Mouse (Mus musculus) 3134 (cell line): Measurements from ENCODE around the gene Tjap1.

ENCODE experiments used
- DNase-seq: peaks from one replicate; pipeline ENCODE4 v3.0.0-alpha.2; 2011; ENCODE audit warnings: low spot score; ENCODE audit not compliant: insufficient read length; ENCODE audit errors: extremely low read depth

Gene Tjap1

GRCm38 (mm10) chr17:46282483-46283123, at the start of gene Tjap1:
Gene Tjap1 (minus strand): TSS chr17:46283026.
- DNase-seq: peak; percentile 93

GRCm38 (mm10) chr17:46328723-46329122, 45.9 kb upstream of the Tjap1 start:
- DNase-seq: no peak

- peak; percentile 97 for DNase-seq
Measured at GRCm38 (mm10) chr17:46327906-46328534, 45.2 kb upstream of the Tjap1 start, which contains the start of gene Abcc10. Gene Abcc10 (minus strand): TSS chr17:46328352.

DNA sequence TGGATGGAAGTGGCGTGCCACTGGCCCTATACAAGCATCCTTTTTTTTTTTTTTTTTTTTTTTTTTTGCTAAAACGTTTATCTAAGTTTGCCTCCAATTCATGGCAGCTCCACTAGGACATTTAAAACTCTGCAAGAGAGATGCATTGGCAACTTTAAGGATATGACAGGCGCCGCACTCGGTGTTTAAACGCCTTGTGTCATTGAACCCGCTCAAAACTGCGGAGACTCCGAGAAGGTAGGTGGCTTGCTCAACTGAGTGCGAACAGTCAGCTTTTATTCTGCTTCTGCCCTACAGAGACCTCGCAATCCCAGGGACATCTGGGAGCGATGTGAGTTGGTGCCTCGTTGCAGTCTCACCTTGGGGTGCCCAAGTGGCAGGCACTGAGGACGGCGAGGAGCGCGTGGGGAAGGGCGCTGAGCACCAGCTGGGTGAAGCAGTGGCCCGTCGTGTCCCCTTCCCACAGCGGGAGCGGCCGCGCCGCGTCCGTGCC, 44.6 kb upstream of the Tjap1 start:
- DNase-seq: no peak

DNA sequence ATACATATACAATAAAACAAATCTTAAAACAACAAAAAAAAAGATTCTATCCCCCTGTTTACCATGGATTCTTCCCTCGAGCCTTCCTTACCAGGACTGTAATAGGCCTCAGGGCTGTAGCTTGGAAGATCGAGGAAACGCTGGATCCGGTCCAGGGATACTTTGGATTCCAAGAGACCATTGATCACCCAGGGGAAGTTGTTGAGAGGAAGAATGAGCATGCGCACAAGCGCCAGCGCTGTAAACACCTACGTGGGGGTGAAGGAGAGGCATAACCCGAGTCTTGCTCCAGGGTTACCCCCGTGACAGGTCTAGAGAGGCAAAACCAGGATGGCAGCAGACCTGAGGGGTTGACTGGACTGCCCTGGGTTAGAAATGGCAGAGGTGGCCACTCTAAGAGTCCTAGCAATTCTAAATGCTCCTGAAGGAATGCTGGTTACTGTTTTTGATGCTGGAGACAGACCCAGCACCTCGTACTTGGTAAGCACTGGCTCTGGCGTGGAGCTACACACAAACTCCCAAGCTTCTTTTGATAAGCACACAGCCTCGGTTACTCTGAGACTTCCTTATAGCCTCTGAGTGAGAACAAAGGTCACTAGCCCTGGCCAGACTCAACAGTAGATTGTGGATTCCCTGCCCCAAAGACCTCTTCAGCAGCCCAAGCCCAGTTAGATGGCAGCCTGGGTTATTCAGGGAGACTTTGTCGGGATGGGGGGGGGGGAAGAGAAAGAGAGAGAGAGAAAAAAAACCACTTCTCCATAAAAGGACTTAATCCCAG, 39.4 kb upstream of the Tjap1 start:
- no peak for DNase-seq

GRCm38 (mm10) chr17:46320492-46320891, 37.7 kb upstream of the Tjap1 start:
- no peak for DNase-seq

- no peak for DNase-seq
Measured at GRCm38 (mm10) chr17:46315813-46316212, 33.0 kb upstream of the Tjap1 start.

DNA sequence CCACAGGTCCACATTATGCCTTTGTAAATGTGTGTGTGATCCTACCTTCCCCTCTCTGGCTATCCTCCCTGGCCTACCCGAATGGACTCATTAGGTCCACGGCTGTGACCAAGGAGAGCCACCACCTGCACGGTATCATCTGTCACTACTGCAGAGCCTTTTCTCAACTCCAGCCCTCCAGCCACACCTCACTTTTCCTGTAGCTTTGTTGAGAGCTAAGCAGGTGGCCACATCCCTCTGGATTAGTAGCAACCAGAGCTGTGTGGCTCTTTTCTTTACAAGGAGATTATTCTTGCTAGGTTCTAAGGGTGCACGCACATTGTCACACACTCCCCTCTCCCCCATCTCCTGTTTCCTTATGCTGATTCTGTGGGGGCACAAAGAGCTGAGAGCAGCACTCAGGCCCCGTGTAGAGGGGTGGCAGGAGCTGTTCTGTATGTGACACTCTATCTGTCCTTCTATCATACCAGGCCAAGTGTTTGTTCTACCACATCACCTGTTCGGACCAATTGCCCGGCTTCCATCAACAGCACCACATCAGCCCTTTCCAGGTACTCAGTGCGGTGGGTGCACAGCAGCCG, 30.4 kb upstream of the Tjap1 start:
- DNase-seq: no peak

- no peak for DNase-seq
Measured at GRCm38 (mm10) chr17:46310515-46310914, 27.7 kb upstream of the Tjap1 start.

- no peak for DNase-seq
Measured at GRCm38 (mm10) chr17:46309835-46310234, 27.0 kb upstream of the Tjap1 start.

DNA sequence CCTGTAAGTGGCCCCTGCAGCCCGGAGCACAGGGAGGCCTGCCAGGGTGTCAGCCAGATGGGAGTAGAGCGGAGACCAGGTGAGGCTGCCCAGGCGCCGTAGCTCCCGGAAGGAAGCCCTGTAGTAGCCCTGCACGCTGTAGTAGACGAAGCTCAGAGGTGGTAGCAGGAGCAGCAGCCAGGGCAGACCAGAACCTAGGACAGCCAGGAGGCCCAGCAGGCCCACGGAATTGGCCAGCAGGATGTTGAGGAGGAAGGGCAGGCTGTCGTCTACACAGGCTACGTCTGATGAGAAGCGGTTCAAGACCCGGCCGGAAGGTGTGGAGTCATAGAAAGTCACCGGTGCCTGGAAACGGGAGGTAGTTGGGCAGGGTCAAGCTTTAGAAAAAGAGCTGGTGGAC, 24.1 kb upstream of the Tjap1 start:
- no peak for DNase-seq

DNA sequence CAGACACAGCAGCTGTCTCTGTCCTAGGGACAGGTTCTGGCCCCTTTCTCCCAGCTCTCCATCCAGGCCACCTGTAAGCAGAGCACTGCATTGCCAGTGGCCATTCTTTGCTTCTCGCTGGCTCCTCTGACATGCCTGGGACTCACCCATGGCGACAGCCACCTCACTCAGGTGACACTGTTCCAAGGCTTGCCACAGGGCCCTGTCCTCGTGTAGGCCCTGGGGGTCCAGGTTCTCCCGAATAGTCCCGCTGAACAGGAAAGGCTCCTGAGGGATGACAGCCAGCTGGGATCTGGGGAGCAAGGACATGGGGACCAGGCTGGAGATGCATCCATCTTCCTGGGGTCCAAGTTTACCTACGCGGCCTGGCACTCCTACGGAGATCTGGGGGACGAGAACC, 21.4 kb upstream of the Tjap1 start:
- DNase-seq: no peak

GRCm38 (mm10) chr17:46301892-46302291, 19.1 kb upstream of the Tjap1 start:
- DNase-seq: no peak

DNA sequence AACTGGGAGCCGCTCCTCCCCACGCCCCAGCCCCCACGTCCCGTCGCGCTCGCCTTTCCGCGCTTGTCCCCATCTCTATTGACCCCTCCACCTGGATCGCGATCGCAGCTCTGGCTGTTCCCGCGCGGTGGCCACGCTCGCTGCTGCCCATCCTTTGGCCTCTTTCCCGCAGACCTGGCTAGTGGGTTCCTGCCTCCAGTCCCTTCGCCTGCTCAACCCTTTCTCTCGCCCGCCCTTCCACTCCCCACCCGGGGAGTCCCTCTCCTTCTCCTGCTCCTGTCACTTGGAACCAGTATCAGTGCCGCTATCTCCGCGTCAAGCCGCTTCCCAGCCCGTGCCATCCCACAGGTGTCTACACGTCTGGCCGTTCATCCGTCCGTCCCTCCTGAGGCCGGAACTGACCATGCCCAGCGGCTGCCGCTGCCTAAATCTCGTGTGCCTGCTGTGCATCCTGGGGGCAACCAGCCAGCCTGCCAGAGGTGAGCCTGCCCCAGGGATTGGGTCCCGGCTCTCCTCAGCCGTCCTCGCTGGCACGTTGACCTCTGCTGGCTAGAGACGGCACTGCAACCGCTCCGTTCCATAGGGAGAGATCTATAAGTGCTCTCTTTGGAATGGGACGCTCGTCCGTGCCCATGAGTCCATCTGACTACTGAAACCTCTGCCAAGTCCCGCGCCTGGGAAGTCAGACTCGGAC, 15.5 kb upstream of the Tjap1 start:
- peak; percentile 90 for DNase-seq

DNA sequence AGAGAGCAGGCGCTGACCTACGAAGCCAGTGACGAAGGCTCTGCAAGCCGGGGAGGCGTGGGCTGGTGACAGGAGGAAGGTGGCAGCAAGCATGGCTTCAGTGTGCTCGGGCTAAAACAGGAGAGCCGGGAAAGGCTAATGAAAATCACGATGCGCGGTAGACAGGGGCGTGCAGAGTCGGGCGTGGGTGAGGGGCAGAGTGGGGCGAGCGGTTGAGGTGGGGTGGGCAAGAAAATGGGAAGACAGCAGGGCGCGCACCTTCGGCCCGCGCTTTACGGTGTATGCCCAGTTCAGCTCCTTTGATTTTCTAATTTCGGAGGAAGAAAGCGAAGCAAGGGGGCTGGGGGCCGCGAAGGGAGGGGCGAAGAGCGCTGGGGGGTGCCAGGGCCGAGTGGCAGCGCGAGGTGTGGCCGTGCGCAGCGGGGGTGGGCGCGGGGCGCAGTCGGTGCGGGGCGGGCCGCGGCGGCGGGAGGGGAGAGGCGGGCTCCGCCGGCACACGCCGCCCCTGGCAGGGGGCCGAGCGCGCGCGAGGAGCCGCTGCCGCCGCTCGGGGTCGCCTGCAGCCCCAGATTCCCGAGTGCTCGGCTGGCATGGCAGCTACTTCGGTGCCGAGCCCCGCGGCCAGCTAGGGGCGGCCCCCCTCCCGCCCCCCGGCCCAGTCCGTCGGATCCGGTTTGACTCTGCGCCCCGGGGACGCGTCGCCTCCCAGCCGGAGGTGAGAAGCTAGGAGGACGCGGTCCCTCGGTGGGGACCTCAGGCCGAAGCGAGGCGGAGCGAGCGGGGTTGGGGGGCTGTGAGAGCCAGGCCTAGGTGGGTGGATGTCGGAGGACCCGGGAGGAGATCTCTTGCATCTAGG, 14.8 kb upstream of the Tjap1 start, which contains the start of gene Dlk2:
Gene Dlk2 (plus strand): TSS at position 58 of the 856 bp plus-strand sequence.
- no peak for DNase-seq

- DNase-seq: no peak
Measured at GRCm38 (mm10) chr17:46297028-46297363, 14.2 kb upstream of the Tjap1 start.

- DNase-seq: no peak
Measured at GRCm38 (mm10) chr17:46296601-46297000, 13.8 kb upstream of the Tjap1 start.

DNA sequence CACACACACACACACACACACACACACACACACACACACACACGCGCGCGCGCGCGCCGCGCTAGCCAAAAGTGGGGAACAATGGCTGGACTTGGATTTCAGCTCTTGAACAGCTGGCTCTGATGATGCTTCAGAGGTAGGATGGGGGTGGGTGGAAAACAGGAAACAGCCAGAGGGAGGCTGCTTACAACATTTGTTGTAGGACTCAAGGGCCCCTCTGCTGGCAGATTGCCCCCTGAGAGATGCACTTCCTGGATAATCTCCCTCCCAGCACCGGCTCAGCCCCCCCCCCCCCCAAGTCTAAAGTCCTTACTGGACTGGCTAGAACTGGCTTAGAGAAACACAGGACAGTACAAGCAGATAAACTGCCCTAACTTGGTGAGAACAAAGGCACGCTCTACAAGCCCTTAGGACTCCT, 4.9 kb upstream of the Tjap1 start:
- DNase-seq: no peak

- no peak for DNase-seq
Measured at GRCm38 (mm10) chr17:46285407-46285806, 2.6 kb upstream of the Tjap1 start.

GRCm38 (mm10) chr17:46284653-46285052, 1.8 kb upstream of the Tjap1 start:
- DNase-seq: no peak
